Mouse (Mus musculus): ENCODE results near the gene Pax7.

Gene Pax7

GRCm38 (mm10) chr4:139831501-139832230, 1.7 kb downstream of the Pax7 start:
- DNase-seq (ENCODE audit: extremely low spot score, low read depth, low spot score): no peak

GRCm38 (mm10) chr4:139830581-139831387, 2.5 kb downstream of the Pax7 start:
- no peak for DNase-seq (ENCODE audit: extremely low spot score, low read depth, low spot score)

- DNase-seq (ENCODE audit: extremely low spot score, low read depth, low spot score): no peak
Observed at GRCm38 (mm10) chr4:139830053-139830452, 3.3 kb downstream of the Pax7 start.

GRCm38 (mm10) chr4:139828871-139829590, 4.3 kb downstream of the Pax7 start:
- no peak for DNase-seq (ENCODE audit: extremely low spot score, low read depth, low spot score)

GRCm38 (mm10) chr4:139828283-139828678, 5.0 kb downstream of the Pax7 start:
- DNase-seq (ENCODE audit: extremely low spot score, low read depth, low spot score): no peak

GRCm38 (mm10) chr4:139827501-139828282, 5.6 kb downstream of the Pax7 start:
- no peak for DNase-seq (ENCODE audit: extremely low spot score, low read depth, low spot score)

- no peak for DNase-seq (ENCODE audit: extremely low spot score, low read depth, low spot score)
Observed at GRCm38 (mm10) chr4:139826231-139826630, 7.1 kb downstream of the Pax7 start.

GRCm38 (mm10) chr4:139825326-139826112, 7.8 kb downstream of the Pax7 start:
- no peak for DNase-seq (ENCODE audit: extremely low spot score, low read depth, low spot score)

- DNase-seq (ENCODE audit: extremely low spot score, low read depth, low spot score): no peak
Observed at GRCm38 (mm10) chr4:139824572-139825325, 8.6 kb downstream of the Pax7 start.

GRCm38 (mm10) chr4:139823870-139824472, 9.4 kb downstream of the Pax7 start:
- no peak for DNase-seq (ENCODE audit: extremely low spot score, low read depth, low spot score)

GRCm38 (mm10) chr4:139823138-139823869, 10.0 kb downstream of the Pax7 start:
- no peak for DNase-seq (ENCODE audit: extremely low spot score, low read depth, low spot score)

- no peak for DNase-seq (ENCODE audit: extremely low spot score, low read depth, low spot score)
Observed at GRCm38 (mm10) chr4:139822214-139823137, 10.9 kb downstream of the Pax7 start.

- no peak for DNase-seq (ENCODE audit: extremely low spot score, low read depth, low spot score)
Observed at GRCm38 (mm10) chr4:139821491-139822160, 11.7 kb downstream of the Pax7 start.

GRCm38 (mm10) chr4:139821071-139821470, 12.3 kb downstream of the Pax7 start:
- no peak for DNase-seq (ENCODE audit: extremely low spot score, low read depth, low spot score)

GRCm38 (mm10) chr4:139819411-139820030, 13.8 kb downstream of the Pax7 start:
- DNase-seq (ENCODE audit: extremely low spot score, low read depth, low spot score): no peak

- no peak for DNase-seq (ENCODE audit: extremely low spot score, low read depth, low spot score)
Observed at GRCm38 (mm10) chr4:139818163-139818562, 15.2 kb downstream of the Pax7 start.

Data from hindlimb bud, embryonic 11.5 days (tissue).